Mouse (Mus musculus) ES-Bruce4 (cell line): Measurements from ENCODE around the gene Npw.

Experiments used
- CTCF ChIP-seq: IDR thresholded peaks from one replicate; pipeline ENCODE4 v1.8.1; 2011; ENCODE audit warnings: low read depth, low read length
- EP300 ChIP-seq: IDR thresholded peaks from 2 replicates; pipeline ENCODE4 v1.6.1; 2011; ENCODE audit warnings: low read depth, low read length; ENCODE audit not compliant: insufficient read depth
- POLR2A ChIP-seq: IDR thresholded peaks from one replicate; pipeline ENCODE4 v1.8.1; 2011; ENCODE audit warnings: low read length; ENCODE audit not compliant: insufficient read depth

DNA sequence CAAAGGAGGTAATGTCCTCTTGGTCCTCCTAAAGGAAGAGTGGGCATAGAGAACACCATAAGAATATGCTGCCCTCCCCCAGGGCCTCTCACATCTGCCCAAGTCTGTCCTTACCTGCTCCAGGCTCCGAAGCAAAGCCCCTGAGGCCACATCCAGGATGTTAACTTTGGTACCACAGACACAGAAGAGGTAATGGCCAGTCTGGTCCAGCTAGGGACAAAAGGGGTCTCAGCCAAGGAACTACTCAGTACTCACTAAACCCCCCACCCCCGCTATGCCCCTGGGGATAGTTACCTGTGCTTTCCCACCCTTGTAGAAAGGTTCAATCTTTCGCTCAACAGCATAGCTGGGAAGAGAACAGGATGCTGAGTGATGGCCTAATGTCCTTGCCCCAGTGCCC lies 47.6 kb upstream of the Npw start:
- TF ChIP-seq POLR2A (no peak), CTCF (no peak), EP300 (no peak)
